Mouse (Mus musculus): ENCODE measurements at regions not wholly inside any gene's neighbourhood (a gene's known extent, or its start where the extent isn't known, plus 50 kb on each side); places are given as distances from the start of the nearest gene placed in this dataset.

DNA sequence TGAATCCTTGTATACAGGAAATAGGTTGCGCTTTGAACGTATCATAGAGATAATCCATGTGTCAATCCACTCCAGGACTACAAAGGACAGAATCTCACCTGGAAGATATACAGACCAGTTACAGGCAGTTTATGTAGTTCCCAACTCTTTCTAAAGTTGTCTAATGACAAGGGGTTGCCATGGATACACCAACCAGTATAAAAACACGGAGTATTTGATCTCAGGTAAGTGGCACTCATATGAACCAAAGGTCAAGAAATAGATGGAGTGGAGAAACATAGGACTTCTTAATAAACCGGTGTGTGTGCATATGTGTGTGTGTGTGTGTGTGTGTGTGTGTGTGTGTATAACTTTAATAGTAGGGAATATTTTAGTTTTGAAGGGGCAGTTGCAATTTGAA, 266.0 kb upstream of the Arrdc4 start:
- intact Hi-C loops (cut with DNase I) = no loop called here

DNA sequence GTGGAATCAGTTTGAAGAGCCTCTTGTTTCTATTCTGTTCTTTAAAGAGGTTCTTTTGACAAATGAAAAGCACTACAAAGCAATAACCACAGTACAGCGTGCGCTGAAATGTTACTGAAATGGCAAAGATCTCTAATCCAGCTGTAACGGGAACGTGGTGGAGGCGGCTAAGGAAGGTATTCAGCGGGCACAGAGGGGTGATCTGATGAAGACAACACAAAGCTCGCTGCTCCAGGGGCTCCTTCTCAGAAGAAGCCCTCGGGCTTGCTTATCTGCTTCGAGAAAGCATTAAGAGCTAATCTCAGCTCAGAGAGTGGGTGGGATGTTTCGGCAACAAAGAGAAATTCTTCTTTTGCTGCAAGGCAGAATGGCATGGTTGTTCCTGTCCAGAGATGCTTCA, 258.2 kb upstream of the Arrdc4 start:
- Histone ChIP-seq H3K27ac (no peak overlapping the region), H3K36me3 (ENCODE audit: control insufficient read depth, insufficient read depth, low read length) (no peaks in the 10 kb centered on the region), H3K4me1 (ENCODE audit: control insufficient read depth, insufficient read depth, low read length) (no peaks in the 10 kb centered on the region), H3K9ac (ENCODE audit: low read depth, low read length) (no peak overlapping the region), H3K27me3 (ENCODE audit: control insufficient read depth, insufficient read depth, low read length) (no peaks in the 10 kb centered on the region), H3K79me2 (replicated peaks; ENCODE audit: control insufficient read depth, insufficient read depth, low read length) (no peaks in the 10 kb centered on the region), H3K4me3 (no peak overlapping the region)
- intact Hi-C loops (cut with DNase I) = no loop called here
- DNase-seq = no peak
- TF ChIP-seq EP300 (IDR thresholded peaks at IDR 0.05; ENCODE audit: insufficient read depth, low read depth, low read length) = no peak
- TF ChIP-seq POLR2A (IDR thresholded peaks at IDR 0.05; ENCODE audit: insufficient read depth, low read depth, low read length) = no peak
- TF ChIP-seq CTCF (IDR thresholded peaks at IDR 0.05) = no peak
- 57% methylated on average over 10 of the region's 10 CpGs for WGBS

More for the DNA sequence above, 266.0 kb upstream of the Arrdc4 start:
- Histone ChIP-seq H3K36me3 (ENCODE audit: control insufficient read depth, insufficient read depth, low read length) (no peaks in the 10 kb centered on the region), H3K27me3 (ENCODE audit: control insufficient read depth, insufficient read depth, low read length) (no peaks in the 10 kb centered on the region), H3K27ac (no peak overlapping the region), H3K4me3 (no peak overlapping the region), H3K4me1 (ENCODE audit: control insufficient read depth, insufficient read depth, low read length) (no peaks in the 10 kb centered on the region), H3K9ac (ENCODE audit: low read depth, low read length) (no peak overlapping the region), H3K79me2 (replicated peaks; ENCODE audit: control insufficient read depth, insufficient read depth, low read length) (no peaks in the 10 kb centered on the region)
- DNase-seq = no peak
- WGBS = 69% methylated on average over 4 of the region's 4 CpGs
- no peak for TF ChIP-seq POLR2A (IDR thresholded peaks at IDR 0.05; ENCODE audit: insufficient read depth, low read depth, low read length)
- TF ChIP-seq EP300 (IDR thresholded peaks at IDR 0.05; ENCODE audit: insufficient read depth, low read depth, low read length) = no peak
- no peak for TF ChIP-seq CTCF (IDR thresholded peaks at IDR 0.05)

DNA sequence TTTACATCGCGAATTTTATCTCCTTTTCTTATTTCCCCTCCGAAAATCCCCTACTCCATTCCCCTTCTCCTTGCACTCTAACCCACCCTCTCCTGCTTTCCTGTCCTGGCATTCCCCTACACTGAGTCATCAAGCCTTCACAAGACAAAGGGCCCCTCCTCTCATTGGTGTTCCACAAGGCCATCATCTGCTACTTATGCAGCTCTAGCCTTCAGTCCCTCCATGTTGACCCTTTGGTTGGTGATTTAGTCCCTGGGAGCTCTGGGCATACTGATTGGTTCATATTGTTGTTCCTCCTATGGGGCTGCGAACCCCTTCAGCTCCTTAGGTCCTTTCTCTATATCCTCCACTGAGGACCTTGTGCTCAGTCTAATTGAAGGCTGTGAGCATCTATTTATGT, 239.0 kb upstream of the Arrdc4 start:
- WGBS = 78% methylated on average over 4 of the region's 4 CpGs
- no peak for DNase-seq
- Histone ChIP-seq H3K4me1 (ENCODE audit: control insufficient read depth, insufficient read depth, low read length) (no peaks in the 10 kb centered on the region), H3K36me3 (ENCODE audit: control insufficient read depth, insufficient read depth, low read length) (no peaks in the 10 kb centered on the region), H3K27ac (no peak overlapping the region), H3K4me3 (no peak overlapping the region), H3K79me2 (replicated peaks; ENCODE audit: control insufficient read depth, insufficient read depth, low read length) (no peaks in the 10 kb centered on the region), H3K9ac (ENCODE audit: low read depth, low read length) (no peak overlapping the region), H3K27me3 (ENCODE audit: control insufficient read depth, insufficient read depth, low read length) (no peaks in the 10 kb centered on the region)
- TF ChIP-seq POLR2A (IDR thresholded peaks at IDR 0.05; ENCODE audit: insufficient read depth, low read depth, low read length) (no peak), EP300 (IDR thresholded peaks at IDR 0.05; ENCODE audit: insufficient read depth, low read depth, low read length) (no peak), CTCF (IDR thresholded peaks at IDR 0.05) (no peak)
- intact Hi-C loops (cut with DNase I) = no loop called here

DNA sequence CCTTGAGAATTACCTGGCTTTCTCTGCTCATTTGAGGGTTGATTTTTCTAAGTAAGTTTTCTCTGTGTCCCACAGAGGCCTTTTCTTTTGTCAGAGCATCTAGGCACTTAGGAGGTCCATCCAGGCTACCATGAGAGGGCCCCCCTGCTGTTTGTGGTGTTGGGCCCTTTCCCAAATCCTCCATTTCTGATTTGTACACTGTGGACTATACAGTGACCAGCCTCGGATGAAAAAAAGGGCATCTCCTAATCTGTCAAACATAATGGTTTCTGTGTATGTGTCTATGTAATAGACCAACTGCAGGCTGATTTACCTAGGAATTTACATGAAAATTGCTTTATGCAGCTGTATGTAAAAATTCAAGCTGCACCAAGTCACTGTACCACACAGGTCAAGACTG, 234.9 kb upstream of the Arrdc4 start:
- Histone ChIP-seq H3K79me2 (replicated peaks; ENCODE audit: control insufficient read depth, insufficient read depth, low read length) (no peaks in the 10 kb centered on the region), H3K27me3 (ENCODE audit: control insufficient read depth, insufficient read depth, low read length) (no peaks in the 10 kb centered on the region), H3K9ac (ENCODE audit: low read depth, low read length) (no peak overlapping the region), H3K27ac (no peak overlapping the region), H3K4me1 (ENCODE audit: control insufficient read depth, insufficient read depth, low read length) (no peaks in the 10 kb centered on the region), H3K4me3 (no peak overlapping the region), H3K36me3 (ENCODE audit: control insufficient read depth, insufficient read depth, low read length) (no peaks in the 10 kb centered on the region)
- TF ChIP-seq CTCF (IDR thresholded peaks at IDR 0.05) (no peak), POLR2A (IDR thresholded peaks at IDR 0.05; ENCODE audit: insufficient read depth, low read depth, low read length) (no peak), EP300 (IDR thresholded peaks at IDR 0.05; ENCODE audit: insufficient read depth, low read depth, low read length) (no peak)
- 41% methylated on average over 1 of the region's 1 CpGs for WGBS
- intact Hi-C loops (cut with DNase I) = no loop called here
- DNase-seq = no peak

DNA sequence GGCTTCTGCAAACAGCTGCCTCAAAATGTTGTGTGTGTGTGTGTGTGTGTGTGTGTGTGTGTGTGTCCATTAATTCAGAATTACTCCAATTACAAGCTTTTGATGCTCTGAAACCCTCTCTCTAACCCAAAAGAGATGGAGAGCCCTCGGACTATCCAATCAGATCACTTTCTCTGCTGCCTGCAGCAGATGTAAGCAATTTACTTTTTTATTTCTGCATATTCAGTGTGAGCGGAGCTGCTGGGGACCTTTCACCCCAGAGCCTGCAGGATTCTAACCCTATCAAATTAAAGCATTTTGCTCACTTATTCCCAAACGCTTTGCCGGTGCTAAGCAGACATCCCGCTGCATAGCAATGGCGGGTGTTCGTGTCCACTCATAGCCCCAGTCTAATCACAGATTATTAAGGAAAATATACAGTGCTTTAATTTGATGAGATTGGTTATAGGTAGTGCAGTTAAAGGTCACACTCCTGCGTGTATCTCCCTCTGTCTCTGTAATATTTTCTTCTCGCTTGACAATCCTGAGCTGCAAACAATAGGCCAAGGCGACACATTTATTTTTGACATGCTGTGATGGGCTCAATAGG, 234.0 kb upstream of the Arrdc4 start:
- intact Hi-C loops (cut with DNase I) = no loop called here
- no peak overlapping the region for H3K4me3 ChIP-seq
- no peak overlapping the region for H3K9ac ChIP-seq (ENCODE audit: low read depth, low read length)
- TF ChIP-seq EP300 (IDR thresholded peaks at IDR 0.05; ENCODE audit: insufficient read depth, low read depth, low read length) (no peak), CTCF (IDR thresholded peaks at IDR 0.05) (no peak), POLR2A (IDR thresholded peaks at IDR 0.05; ENCODE audit: insufficient read depth, low read depth, low read length) (no peak)
- H3K4me1 ChIP-seq (ENCODE audit: control insufficient read depth, insufficient read depth, low read length) = no peaks in the 10 kb centered on the region
- no peaks in the 10 kb centered on the region for H3K79me2 ChIP-seq (replicated peaks; ENCODE audit: control insufficient read depth, insufficient read depth, low read length)
- no peaks in the 10 kb centered on the region for H3K36me3 ChIP-seq (ENCODE audit: control insufficient read depth, insufficient read depth, low read length)
- DNase-seq = no peak
- no peak overlapping the region for H3K27ac ChIP-seq
- 84% methylated on average over 10 of the region's 10 CpGs for WGBS
- no peaks in the 10 kb centered on the region for H3K27me3 ChIP-seq (ENCODE audit: control insufficient read depth, insufficient read depth, low read length)

DNA sequence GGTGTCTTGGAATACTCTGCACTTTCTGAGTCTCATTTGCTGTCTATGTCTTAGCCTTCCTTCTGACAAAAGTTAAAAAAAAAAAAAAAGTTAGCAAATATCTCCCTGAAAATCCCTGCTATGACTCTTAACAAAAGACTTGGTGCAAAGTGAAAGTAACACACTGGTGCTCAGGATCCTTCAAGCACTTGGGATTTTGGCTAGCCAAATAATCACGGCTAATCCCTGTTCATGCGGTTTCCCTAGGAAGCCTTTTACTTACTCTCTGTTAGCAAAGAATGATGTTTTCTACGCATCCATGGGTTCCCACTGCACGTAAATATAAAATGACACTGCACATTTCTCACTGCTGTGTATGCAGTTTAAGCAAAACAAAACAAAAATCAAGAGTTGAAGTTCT, 229.5 kb upstream of the Arrdc4 start:
- no peaks in the 10 kb centered on the region for H3K79me2 ChIP-seq (replicated peaks; ENCODE audit: control insufficient read depth, insufficient read depth, low read length)
- intact Hi-C loops (cut with DNase I) = loop anchor here (10.0 kb wide), 1 partner anchor 1356 kb away; no protein-coding TSS in a partner anchor
- no peak overlapping the region for H3K27ac ChIP-seq
- no peaks in the 10 kb centered on the region for H3K36me3 ChIP-seq (ENCODE audit: control insufficient read depth, insufficient read depth, low read length)
- TF ChIP-seq EP300 (IDR thresholded peaks at IDR 0.05; ENCODE audit: insufficient read depth, low read depth, low read length) (no peak), CTCF (IDR thresholded peaks at IDR 0.05) (no peak), POLR2A (IDR thresholded peaks at IDR 0.05; ENCODE audit: insufficient read depth, low read depth, low read length) (no peak)
- no peaks in the 10 kb centered on the region for H3K4me1 ChIP-seq (ENCODE audit: control insufficient read depth, insufficient read depth, low read length)
- no peaks in the 10 kb centered on the region for H3K27me3 ChIP-seq (ENCODE audit: control insufficient read depth, insufficient read depth, low read length)
- H3K9ac ChIP-seq (ENCODE audit: low read depth, low read length) = no peak overlapping the region
- 51% methylated on average over 4 of the region's 4 CpGs for WGBS
- no peak for DNase-seq
- no peak overlapping the region for H3K4me3 ChIP-seq

Measured in heart, adult 2 months (tissue).